Mouse (Mus musculus) megakaryocyte-erythroid progenitor cell, adult 5-6 weeks (primary cell): ENCODE data around the gene Narfl. TPM values are rescaled to one million over a fixed set of nuclear protein-coding genes. Genes with fewer than 3 reads are reported as not detected.

Experiments used
- ATAC-seq: replicated peaks from 2 replicates; pipeline ENCODE4 v1.8.0; 2016; ENCODE audit warnings: mild to moderate bottlenecking, inconsistent platforms; ENCODE audit not compliant: severe bottlenecking, poor library complexity, low FRiP score, low TSS enrichment
- total RNA-seq, 2 experiments: library from RNA; stranded (forward) in 1 of 2; stranded (reverse) in 1 of 2; fragments of 200-1000, 215-1000 nt in 1 of 2; fragments of >200 nt in 1 of 2; fragmentation: Nextera tagmentation in 1 of 2; gene quantifications; 2 replicates each; pipeline ENCODE4 v1.2.3; 2014 to 2017

Narfl gene
- total RNA-seq, 2 experiments from 2014 or later: 20.4 to 23.8 TPM

DNA sequence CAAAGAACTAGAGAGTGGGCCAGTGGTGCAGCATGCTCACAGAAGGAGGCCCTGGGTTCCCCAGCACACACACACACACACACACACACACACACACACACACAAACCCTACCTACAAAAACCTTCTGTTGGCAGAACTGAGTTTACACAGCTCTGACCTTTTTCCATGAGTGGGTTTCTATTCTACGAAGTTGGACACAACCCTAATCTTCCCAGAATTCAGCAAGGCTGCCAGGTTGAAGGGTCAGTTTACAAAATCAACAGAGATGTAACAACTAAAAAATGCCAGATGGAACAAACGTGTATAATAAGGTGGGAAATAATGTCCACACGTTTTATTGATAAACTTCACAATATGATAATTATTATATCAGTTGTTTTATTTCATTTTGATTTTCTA lies 15.9 kb upstream of the Narfl start:
- ATAC-seq: no peak

DNA sequence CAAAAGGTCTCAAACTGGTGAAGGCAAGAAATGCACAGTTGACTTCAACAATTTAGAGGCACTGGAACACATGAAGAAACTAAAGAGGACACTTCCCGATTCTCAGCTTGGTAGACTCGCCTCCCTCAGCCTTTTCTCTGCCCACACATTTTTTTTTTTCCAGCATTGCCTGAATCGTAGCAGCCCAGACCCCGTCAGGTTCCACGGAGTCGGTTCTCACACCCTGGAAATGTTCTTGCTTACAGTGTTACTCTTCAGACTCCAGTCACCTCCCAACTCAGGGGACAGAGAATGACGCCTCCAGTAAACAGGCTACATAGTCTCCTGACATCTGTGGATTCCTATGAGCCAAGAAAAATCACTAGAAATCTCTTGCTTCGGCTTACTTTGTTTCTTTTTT lies 13.4 kb upstream of the Narfl start:
- ATAC-seq: no peak

DNA sequence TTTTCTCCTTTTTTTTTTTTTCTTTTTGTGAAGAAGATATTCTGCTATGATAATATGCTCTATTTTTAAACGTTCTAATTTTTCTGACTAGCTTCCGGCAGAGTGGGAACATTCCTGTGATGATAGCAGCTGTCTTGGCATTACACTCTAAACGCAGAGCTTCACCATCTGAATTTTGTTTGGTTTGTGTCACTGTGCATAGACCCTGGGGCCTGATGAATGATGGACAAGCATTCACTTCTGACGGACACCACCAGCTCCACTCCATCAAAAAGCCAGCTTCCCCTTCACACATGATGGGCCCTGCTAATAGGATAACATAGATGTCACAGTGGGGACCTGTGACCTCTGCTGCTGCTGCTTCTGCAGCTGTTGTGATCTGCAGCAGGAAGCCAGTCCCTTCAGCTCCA lies 12.0 kb upstream of the Narfl start:
- ATAC-seq: no peak

DNA sequence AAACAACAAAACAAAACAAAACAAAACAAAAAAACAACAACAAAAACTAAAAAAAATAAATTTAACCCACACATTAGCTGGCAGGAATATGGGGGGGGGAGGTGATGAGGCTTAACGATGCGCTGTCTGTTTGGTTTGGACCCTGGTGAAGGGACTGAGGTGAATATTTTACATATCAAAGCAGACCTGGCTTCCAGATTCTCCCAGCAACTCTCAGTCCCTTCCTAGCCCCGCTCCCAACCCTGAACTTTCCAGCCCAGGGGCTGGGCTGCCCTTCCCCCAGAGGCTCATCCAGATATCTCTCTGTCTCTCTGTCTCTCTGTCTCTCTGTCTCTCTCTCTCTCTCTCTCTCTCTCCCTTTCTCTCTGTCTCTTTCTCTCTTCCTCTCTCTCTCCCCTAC lies 11.0 kb upstream of the Narfl start:
- ATAC-seq: no peak

DNA sequence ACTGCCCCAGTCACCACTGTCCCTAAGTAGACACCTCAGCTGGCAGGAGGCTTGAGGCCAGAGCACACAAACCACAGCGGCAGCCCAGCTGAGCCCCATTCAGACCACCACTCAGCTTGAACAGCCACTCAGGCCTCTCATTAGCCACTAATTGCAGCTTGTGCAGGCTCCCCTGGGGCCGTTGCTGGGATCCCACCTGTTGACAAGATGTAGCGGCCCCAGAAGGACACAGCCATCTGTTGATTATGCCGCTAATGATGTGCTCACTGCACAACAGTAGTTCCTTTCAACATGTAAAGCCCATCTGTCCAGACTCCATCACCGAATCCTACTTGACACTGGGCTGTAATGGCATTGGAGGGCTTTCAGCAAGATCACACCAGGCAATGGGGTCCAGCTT lies 7.7 kb upstream of the Narfl start:
- ATAC-seq: no peak

DNA sequence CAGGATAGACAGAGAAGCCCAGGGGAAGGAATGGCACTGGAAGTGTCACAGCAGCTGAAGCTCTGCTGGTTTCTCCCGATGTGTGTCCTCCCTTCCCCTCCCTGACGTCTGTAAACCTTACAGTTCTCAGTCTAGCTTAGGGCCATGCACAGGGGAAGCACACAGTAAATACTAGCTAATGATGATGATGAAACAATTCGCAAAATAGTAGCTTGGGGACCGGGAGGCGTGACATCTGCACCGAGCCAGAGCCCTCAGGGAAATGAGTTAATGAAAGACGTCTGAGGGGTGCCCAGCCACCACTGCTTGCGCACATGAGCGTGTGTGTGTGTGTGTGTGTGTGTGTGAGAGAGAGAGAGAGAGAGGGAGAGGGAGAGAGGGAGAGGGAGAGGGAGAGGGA lies 4.2 kb upstream of the Narfl start:
- no peak for ATAC-seq

DNA sequence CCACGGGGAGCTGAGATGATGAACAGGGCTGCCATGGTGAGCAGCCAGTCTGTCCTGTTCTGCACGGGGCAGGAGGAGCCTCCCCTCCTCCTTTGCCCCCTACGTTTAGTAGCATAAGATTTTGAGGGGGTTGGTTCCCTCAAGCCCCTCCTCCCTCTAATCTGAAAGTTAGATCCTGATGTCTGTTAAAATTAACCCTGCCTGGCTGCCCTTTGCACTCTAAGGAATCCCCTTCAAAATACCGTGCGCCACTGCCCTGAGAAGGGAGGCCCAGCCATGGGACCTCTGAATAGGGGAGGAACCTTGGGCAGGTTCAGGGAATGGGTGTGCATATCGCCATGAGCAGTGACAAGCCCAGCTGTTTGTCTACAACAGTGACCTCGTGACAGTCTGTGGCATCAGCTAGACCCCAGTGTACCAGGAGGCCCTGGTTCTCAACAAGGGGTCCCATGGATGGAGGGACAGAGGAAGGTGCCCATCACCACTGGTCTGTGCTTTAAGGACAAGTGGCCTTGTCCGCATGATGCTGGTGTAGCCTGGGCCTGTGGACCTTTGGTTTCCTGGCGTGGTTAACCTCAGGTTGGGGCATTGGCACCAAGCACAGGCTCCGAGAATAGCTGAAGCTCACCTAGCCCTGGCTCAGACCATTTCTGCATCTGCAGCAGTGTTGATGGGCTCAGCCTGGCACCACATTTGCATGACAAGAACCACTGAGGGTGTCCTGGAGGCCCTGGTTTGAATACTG lies 1.9 kb downstream of the Narfl start:
- ATAC-seq: no peak

DNA sequence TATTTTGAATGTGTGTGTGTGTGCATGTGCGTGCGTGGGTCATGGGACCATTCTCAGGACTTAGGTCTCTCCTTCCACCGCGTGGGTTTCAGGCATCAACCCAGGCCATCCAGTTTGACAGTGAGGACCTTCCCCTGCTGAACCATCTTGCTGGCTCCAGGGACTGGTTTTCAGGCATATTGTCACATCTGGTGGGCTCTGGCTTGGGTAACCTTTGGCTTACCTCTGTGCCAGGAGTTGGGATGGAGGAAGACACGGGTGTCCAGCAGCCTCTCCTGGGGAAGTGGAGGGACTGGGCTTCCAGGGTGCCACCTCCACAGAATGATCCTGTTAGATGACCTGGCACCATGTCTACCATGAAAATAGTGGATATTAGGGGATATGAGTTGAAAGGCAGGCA lies 4.4 kb downstream of the Narfl start:
- no peak for ATAC-seq

DNA sequence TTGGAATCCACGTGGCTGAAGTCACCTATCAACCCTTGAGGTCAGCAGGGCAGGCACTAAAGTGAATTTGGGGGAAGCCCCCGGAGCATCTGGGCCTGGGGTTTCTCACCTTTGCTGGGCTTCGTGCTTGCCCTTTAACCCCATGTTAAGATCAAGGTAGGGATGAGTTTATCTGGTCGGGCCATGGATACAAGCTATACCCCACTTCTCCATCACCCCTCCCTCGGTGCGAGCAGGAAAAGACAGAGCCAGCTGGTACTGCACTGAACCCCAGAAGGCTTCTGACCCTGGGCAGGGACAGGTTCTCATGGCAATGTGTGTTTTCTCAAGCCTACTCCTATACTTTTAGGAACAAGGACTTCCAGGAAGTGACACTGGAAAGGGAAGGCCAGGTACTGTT lies 7.8 kb downstream of the Narfl start:
- ATAC-seq: no peak

DNA sequence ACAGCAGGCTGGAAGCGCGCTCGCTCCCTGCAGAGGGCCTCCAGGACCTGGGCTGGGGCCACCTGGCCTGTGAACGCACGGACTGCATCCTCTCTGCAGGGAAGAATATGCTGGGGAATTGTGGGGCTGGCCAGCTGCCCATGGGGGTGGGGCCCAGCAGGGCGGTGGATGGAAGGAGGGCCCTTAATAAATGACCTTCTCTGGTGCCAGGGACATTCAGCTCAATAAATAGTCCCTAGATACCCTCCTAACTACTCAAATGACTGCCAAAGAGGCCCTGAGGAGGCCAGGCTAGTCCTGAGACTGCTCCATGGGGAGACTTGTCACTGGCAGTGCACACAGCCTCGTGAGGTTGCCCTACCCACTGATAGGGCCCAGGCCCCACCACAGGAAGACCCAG lies 9.5 kb downstream of the Narfl start:
- no peak for ATAC-seq

DNA sequence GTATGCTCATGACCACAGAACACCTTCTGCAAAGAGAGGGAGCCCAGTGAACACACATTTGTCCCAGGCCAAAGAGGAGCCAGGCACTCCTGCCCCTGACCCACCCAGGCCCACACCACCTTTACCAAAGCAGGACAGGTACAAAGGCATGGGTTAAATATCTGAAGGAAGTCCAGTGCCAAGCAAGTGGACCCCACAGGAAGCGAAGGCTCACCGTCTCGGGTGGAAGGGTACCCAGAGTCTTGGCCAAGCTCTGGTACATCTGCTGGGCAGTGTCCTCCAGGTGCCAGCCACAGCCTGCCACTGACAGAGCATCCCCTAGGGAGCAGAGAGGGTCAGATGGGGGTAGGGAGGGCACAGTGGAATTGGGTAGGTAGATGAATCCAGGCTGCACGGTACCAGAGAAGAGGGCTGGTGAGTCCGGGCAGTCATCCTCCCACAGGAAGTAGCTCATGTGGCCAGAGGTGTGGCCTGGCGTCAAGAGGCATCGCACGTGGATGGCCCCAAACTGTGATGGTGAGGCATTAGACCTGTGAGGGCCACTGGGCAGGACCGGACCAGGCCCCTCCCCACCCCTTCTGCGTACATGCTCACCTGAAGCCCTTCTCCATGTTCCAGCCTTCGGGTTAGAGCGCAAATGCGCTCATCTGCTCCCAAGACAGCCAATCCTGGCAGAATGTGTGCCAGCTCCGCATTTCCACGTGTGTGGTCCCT lies 10.4 kb downstream of the Narfl start:
- no peak for ATAC-seq

DNA sequence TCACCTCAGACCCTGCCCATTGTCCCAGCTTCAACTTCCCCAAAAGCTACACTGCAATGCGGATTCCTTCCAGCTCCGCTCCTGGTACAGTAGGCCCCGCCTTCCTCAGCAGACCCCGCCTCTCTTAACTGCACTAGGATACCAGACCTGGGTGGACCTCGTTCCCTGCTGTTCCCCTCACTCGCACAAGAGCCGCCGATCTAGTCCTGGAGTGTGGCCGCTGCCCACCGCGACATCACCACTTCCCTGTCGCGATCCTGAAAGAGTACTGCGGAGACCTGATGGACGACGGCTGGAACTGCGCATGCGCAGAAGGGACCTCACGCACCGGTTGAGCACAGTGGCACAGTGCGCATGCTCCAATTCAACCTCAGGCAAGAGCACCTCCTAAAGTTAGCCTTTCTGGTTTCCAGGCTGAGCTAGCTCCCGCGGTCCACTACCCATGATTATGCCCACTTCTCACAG lies 11.7 kb downstream of the Narfl start, which contains the start of gene Haghl:
Gene Haghl (minus strand): TSS at position 393 of the 465 bp plus-strand sequence.
- ATAC-seq: peak; percentile 83

DNA sequence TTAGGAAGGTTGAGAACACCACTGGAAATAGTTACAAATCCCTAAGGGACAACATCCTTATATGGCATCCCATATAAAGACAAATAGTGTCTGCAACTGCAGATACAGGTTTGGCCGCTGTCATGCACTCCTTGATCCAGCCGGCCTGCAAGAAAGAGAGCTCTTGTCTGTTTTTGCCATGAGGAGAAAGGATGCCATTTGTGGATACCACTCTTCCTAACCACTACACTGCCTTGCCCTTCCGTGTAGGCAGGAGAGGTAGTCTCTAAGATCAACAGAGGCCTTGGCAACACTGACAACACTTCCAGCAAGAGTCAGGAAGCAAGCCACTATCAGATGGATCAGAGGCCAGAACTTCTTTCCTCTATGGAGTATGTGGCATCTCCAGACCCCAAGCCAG lies 12.7 kb downstream of the Narfl start, which contains the start of gene Ccdc78:
Gene Ccdc78 (plus strand): TSS at position 301 of the 400 bp plus-strand sequence.
- ATAC-seq: no peak

DNA sequence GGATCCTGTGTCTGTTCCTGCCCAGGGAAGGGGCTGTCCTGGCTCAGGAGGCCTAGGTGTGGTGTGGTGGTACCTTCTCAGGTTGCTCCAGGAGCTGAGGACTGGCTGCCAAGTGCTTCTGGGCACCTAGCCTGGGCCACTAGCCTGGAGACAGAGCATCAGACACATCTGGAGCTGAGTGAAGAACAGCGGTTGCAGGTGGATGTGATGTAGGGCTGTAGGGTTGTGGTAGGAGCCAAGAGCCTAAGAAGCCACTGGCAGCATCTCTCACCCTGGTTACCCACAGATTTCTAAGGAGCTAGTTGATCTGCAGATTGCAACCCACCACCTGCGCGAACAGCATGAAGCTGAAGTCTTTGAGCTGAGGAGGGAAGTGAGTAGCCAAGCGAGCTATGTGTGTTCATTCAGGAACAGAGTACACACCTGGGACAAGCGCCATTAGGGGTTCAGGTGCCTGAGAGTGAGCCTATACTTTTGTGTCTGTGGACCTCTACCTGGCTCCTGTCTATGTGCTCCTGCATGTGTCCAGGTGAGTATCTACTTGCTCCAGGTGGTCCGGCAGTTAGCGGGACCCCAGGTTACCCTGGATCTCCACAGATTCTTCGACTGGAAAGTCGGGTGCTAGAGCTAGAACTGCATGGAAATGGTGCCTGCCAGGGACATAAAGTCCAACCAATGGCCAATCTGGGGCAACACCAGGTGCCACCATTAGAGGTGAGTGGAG lies 13.4 kb downstream of the Narfl start:
- no peak for ATAC-seq

DNA sequence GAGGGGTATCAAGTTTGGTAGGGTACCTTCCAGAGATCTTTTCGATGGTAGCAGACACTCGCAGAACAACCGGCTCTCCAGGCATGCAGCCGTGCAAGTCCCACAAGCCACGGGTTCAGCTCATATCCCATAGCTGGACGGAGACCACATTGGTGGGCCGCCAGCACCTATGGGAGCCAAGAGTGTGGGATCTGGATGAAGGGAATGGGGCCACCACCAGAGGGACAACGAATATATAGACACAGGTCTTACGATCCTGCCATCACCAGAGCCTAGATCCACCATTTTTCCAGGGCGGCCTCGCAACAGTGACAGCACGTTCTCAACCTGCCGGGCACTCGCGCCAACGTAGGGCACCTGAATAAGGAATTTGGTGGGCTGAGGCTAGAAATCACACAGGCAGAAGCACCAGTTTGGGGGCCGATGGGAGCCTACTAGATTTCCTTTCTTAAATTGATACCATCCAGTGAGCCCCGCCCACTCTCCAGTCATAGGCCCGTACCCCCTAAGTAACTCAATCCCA lies 17.8 kb downstream of the Narfl start:
- no peak for ATAC-seq

DNA sequence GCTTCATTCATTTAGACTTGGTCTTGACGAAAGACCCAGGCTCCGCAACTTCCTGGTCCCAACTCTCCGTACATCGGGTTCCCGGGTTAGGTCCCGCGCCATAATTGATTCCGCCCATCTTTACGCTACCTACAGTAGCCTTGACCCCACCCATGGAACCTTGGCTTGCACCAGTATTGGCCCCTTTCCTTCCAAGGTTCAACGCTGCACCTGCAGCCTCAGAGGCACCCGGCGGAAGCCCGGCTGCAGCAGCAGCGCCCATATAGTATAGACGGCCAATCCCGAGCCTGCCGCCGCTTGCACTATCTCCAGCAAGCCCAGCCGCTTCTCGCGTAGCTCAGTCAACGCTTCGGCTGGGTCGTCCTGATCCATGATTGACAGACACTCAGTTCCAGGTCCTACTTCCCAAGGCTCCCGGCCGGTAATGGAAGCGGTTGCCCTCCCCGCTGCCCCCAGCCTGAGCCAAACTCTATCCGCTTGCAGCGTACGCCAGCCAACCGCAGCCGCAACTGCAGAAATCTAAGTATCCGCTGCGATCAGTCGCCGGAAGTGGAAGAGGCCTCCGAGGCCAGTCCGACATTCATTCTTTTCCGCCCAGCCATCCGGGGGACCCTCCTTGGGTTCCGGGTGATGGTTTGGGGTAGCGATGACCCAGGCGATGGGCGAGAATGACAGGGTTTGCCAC lies 18.4 kb downstream of the Narfl start:
- peak; percentile 55 for ATAC-seq

DNA sequence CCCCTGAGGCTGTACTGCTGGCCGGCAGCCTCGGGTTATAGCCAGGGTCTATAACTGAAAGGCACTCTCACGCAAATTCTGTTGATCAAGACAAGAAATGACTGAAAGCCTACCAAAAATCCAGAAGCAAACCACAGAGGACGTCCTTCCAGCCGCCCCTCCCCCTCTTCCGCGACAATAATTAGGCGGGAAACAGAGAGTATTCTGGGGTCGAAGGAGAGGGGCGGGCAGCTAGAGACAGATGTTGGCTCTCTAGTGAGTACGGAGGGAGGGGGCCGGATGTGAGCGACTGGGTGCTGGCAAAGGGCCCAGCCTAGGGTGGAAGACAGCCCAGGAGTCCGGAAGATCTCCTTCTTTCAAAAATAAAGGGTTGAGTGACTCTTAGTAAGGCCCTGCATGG lies 19.0 kb downstream of the Narfl start, which contains the start of gene Fam173a:
Gene Fam173a (minus strand): TSS at position 287 of the 400 bp plus-strand sequence.
- peak; percentile 55 for ATAC-seq

DNA sequence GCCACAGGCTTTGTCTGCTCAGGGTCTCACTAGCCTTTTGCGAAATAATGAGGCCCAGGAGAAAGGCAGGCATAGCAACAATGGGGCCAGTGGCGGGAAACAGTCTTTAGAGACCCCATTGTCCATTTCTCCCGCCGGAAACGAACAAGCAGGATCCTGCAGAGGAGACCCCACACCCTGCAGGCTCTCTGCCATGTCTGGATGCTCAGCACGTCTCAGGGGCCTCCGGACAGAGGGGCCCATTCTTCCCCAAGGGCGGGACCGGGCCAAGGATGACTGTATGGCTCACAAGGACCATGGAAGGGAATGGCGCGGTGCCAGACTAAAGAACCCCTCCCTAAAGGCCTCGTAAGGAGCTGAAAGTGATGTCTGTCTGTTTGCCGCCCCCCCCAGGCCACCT lies 20.6 kb downstream of the Narfl start:
- ATAC-seq: no peak

DNA sequence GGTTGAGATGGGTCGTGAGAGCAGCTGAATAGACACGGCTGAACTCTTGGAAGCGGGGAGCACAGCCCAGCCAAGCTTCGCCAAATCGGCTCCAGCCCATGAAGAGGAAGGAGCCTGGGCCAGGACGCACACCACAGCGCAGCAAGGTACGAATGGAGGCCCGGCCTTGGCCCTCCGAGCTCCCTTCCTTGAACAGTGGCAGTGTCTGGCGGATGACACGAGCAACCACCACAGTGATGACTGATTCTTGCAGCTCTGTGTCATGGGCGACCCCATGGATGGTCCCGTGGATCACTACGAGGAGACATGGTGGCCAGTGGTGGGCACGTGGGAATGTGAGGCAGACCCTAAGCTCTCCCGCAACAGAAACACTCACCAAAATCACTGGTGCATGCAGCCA lies 21.4 kb downstream of the Narfl start:
- no peak for ATAC-seq
